Mouse (Mus musculus): ENCODE results near the gene Atxn2. TPM values are rescaled to one million over a fixed set of nuclear protein-coding genes. Genes with fewer than 3 reads are reported as not detected.

Gene Atxn2
- polyA plus RNA-seq, 1 experiment from 2014 or later = 40.6 TPM

DNA sequence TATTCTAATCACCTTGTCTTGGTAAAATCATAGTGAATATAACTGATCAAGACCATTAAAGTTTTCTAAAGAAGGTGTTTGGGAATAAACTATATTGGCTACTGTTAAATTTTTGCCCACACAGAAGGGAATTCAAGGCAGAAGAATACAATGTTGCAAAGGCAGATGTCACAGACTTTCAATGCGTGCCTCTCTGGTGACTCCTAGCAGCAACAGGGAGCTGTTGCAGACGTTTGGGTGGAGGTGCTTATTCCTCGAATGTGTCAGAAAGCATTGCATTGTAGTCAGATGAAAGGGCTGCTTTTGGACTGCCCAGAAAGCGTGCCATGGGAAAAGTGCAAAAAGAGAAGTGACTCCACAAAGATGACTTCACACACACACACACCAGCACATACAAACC is 71.3 kb downstream of the Atxn2 start:
- DNase-seq (ENCODE audit: low spot score) = no peak
- Histone ChIP-seq H3K36me3 (ENCODE audit: insufficient read depth, low read length) (peaks cover 11% of the 10 kb centered on the region), H3K4me3 (ENCODE audit: low read depth, low read length) (no peak overlapping the region), H3K27me3 (replicated peaks; ENCODE audit: insufficient read depth, low read length) (no peaks in the 10 kb centered on the region), H3K9ac (replicated peaks; ENCODE audit: low read depth) (no peak overlapping the region), H3K9me3 (ENCODE audit: low read length) (no peaks in the 10 kb centered on the region), H3K4me1 (ENCODE audit: insufficient read depth, low read depth, low read length) (no peaks in the 10 kb centered on the region), H3K27ac (ENCODE audit: low read length) (no peak overlapping the region), H3K4me2 (replicated peaks; ENCODE audit: low read depth, low read length) (no peak overlapping the region)
- ATAC-seq = no peak
- no peak for TF ChIP-seq EP300 (IDR thresholded peaks at IDR 0.05)
- peak; percentile 57 for TF ChIP-seq CTCF (IDR thresholded peaks at IDR 0.05)
- WGBS = 56% methylated on average over 4 of the region's 4 CpGs

DNA sequence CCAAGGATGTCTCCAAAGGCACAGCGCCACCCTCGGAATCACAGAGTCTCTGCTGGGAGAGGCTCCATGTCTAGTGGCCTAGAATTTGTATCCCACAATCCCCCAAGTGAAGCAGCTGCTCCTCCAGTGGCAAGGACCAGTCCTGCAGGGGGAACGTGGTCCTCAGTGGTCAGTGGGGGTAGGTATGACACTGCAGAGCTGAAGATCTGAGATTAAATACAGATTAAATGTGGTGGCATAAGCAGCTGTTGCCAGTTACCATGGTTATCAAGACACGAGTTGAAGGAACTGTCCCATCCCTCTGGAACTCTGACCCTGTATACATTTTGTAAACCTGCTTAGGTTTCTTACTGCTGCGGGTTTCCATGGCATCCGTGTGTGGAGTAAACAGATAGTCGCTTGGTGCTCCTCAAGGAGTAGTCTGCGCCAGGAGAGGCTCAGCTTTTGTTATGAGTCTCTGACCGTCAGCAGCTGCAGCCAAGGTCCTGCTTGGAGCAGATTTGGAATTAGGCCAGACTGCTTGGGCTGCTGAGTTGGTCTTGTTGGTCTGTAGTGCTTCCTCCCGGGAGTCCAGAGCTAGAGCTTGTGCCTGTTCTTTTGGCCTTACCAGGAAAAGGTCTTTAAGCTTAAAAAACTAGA is 72.8 kb downstream of the Atxn2 start:
- peak; percentile 86 for ATAC-seq
- peak; percentile 63 for TF ChIP-seq CTCF (IDR thresholded peaks at IDR 0.05)
- no peak for TF ChIP-seq EP300 (IDR thresholded peaks at IDR 0.05)
- Histone ChIP-seq H3K27me3 (replicated peaks; ENCODE audit: insufficient read depth, low read length) (no peaks in the 10 kb centered on the region), H3K9me3 (ENCODE audit: low read length) (no peaks in the 10 kb centered on the region), H3K27ac (ENCODE audit: low read length) (no peak overlapping the region), H3K9ac (replicated peaks; ENCODE audit: low read depth) (no peak overlapping the region), H3K36me3 (ENCODE audit: insufficient read depth, low read length) (peaks cover 6% of the 10 kb centered on the region; the same call in 1 of the 2 replicates), H3K4me1 (ENCODE audit: insufficient read depth, low read depth, low read length) (no peaks in the 10 kb centered on the region), H3K4me2 (replicated peaks; ENCODE audit: low read depth, low read length) (no peak overlapping the region), H3K4me3 (ENCODE audit: low read depth, low read length) (no peak overlapping the region)
- DNase-seq (ENCODE audit: low spot score) = peak; percentile 80
- WGBS = 47% methylated on average over 10 of the region's 10 CpGs

DNA sequence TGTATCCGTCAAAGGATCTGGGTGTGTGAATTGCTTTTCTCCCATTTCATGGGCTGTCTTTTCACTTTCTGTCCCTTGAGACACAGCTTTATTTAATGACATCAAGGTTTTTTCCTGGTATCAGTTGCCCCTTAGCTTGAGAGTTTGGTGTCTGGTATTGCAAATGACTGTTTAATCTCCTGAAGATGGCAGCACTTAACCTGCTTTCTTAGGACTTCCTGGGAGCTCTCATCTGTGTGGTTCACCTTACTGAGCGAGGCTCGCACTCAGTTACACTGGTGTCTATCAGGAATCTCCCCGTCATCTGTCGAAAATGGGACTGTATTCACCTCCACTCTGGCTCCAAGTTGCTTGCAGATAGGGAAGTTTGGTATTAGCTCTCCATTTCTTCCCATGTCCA is 79.9 kb downstream of the Atxn2 start:
- WGBS = 88% methylated on average over 5 of the region's 5 CpGs
- no peaks in the 10 kb centered on the region for H3K9me3 ChIP-seq (ENCODE audit: low read length)
- no peaks in the 10 kb centered on the region for H3K27me3 ChIP-seq (replicated peaks; ENCODE audit: insufficient read depth, low read length)
- H3K27ac ChIP-seq (ENCODE audit: low read length) = no peak overlapping the region
- no peak overlapping the region for H3K4me3 ChIP-seq (ENCODE audit: low read depth, low read length)
- no peak overlapping the region for H3K4me2 ChIP-seq (replicated peaks; ENCODE audit: low read depth, low read length)
- H3K4me1 ChIP-seq (ENCODE audit: insufficient read depth, low read depth, low read length) = no peaks in the 10 kb centered on the region
- no peak for TF ChIP-seq CTCF (IDR thresholded peaks at IDR 0.05)
- TF ChIP-seq EP300 (IDR thresholded peaks at IDR 0.05) = no peak
- no peak overlapping the region for H3K9ac ChIP-seq (replicated peaks; ENCODE audit: low read depth)
- ATAC-seq (no peak), DNase-seq (ENCODE audit: low spot score) (no peak)
- H3K36me3 ChIP-seq (ENCODE audit: insufficient read depth, low read length) = peaks cover 22% of the 10 kb centered on the region

DNA sequence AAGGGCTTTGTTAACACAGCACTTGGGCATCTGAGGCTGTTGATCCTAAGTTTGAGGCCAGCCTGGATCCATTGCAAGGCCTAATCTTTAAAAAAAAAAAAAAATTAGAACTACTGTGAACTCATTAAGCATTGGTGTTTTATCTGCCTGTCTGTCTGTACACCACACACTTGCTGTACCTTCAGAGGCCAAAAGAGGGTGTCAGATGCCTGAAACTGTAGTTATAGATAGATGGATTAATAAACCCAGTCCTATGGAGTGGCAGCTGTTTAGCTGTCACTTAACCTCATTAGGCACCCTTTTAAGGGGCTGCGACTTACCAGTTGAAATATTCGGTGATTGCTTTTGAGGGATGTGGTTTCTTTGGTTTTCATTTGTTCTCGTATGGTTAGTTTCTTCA is 84.7 kb downstream of the Atxn2 start:
- H3K36me3 ChIP-seq (ENCODE audit: insufficient read depth, low read length) = peaks cover 37% of the 10 kb centered on the region

DNA sequence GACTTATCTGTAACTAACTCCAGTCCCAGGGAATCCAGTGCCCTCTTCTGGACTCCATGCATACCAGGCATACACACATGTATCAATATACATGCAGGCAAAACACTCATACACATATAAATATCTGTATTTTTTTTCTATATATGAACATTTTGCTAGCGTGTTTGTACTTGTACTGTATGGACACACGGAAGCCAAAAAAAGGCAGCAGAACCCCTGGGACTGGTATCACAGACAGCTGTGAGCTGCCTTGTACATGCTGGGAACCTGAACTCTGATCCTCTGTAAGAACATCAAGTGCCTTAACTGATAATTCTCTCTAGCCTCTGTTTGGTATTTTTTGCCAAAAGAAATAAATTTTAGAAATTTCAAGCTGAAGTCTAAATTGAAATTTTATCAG is 87.3 kb downstream of the Atxn2 start:
- 95% methylated on average over 2 of the region's 2 CpGs for WGBS
- Histone ChIP-seq H3K27ac (ENCODE audit: low read length) (no peak overlapping the region), H3K4me1 (ENCODE audit: insufficient read depth, low read depth, low read length) (no peaks in the 10 kb centered on the region), H3K9ac (replicated peaks; ENCODE audit: low read depth) (no peak overlapping the region), H3K9me3 (ENCODE audit: low read length) (no peaks in the 10 kb centered on the region), H3K4me2 (replicated peaks; ENCODE audit: low read depth, low read length) (no peak overlapping the region), H3K4me3 (ENCODE audit: low read depth, low read length) (no peak overlapping the region), H3K27me3 (replicated peaks; ENCODE audit: insufficient read depth, low read length) (no peaks in the 10 kb centered on the region), H3K36me3 (ENCODE audit: insufficient read depth, low read length) (peaks cover 37% of the 10 kb centered on the region)
- ATAC-seq (no peak), DNase-seq (ENCODE audit: low spot score) (no peak)
- TF ChIP-seq CTCF (IDR thresholded peaks at IDR 0.05) (no peak), EP300 (IDR thresholded peaks at IDR 0.05) (no peak)

More for the DNA sequence above, 84.7 kb downstream of the Atxn2 start:
- WGBS = 83% methylated on average over 3 of the region's 3 CpGs
- H3K4me3 ChIP-seq (ENCODE audit: low read depth, low read length) = no peak overlapping the region
- H3K4me2 ChIP-seq (replicated peaks; ENCODE audit: low read depth, low read length) = no peak overlapping the region
- H3K9me3 ChIP-seq (ENCODE audit: low read length) = no peaks in the 10 kb centered on the region
- ATAC-seq (no peak), DNase-seq (ENCODE audit: low spot score) (no peak)
- no peaks in the 10 kb centered on the region for H3K4me1 ChIP-seq (ENCODE audit: insufficient read depth, low read depth, low read length)
- TF ChIP-seq EP300 (IDR thresholded peaks at IDR 0.05) = no peak
- peak; percentile 53 for TF ChIP-seq CTCF (IDR thresholded peaks at IDR 0.05)
- no peak overlapping the region for H3K27ac ChIP-seq (ENCODE audit: low read length)
- no peaks in the 10 kb centered on the region for H3K27me3 ChIP-seq (replicated peaks; ENCODE audit: insufficient read depth, low read length)
- no peak overlapping the region for H3K9ac ChIP-seq (replicated peaks; ENCODE audit: low read depth)

DNA sequence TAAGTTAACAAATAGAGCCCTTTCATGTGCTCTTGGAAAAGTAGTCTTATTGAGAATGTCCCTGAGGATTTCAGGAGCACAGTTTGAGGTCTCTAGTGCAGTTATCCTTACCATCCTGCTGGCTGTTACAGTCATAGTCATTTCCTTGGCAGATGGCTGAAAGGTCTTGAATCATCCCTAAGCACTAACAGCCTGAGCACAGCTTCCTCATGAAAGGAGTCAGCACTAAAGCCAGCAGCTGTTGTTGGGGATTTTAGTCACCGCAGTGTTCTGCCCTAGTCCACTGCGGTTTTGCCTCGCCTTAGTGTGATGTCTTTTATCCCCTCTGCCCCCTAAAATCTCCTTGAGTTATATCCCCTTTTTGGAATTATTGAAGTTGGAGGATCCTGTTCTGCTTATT is 96.0 kb downstream of the Atxn2 start:
- Histone ChIP-seq H3K36me3 (ENCODE audit: insufficient read depth, low read length) (peaks cover 32% of the 10 kb centered on the region), H3K9me3 (ENCODE audit: low read length) (no peaks in the 10 kb centered on the region), H3K4me3 (ENCODE audit: low read depth, low read length) (no peak overlapping the region), H3K4me1 (ENCODE audit: insufficient read depth, low read depth, low read length) (no peaks in the 10 kb centered on the region), H3K27ac (ENCODE audit: low read length) (no peak overlapping the region), H3K27me3 (replicated peaks; ENCODE audit: insufficient read depth, low read length) (no peaks in the 10 kb centered on the region), H3K4me2 (replicated peaks; ENCODE audit: low read depth, low read length) (no peak overlapping the region), H3K9ac (replicated peaks; ENCODE audit: low read depth) (no peak overlapping the region)
- ATAC-seq (no peak), DNase-seq (ENCODE audit: low spot score) (no peak)
- 93% methylated on average over 3 of the region's 3 CpGs for WGBS
- TF ChIP-seq CTCF (IDR thresholded peaks at IDR 0.05) (no peak), EP300 (IDR thresholded peaks at IDR 0.05) (no peak)

DNA sequence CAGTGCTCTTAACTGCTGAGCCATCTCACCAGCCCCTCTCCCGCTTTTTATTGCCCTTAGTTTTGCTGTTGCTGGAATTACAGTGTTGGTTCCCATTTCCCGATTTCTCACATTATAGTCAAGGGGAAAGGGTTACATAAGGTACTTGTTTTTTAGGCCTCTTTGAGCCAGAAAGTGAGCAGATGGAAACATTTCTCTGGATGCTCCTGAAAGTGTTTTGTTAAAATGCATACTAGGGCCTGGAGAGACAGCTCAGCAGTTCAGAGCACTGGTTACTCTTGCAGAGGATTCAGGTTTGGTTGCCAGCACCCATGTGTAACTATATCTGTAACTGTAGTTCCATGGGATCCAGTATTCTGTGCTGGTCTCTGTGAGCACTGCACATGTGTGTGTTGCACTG is 97.1 kb downstream of the Atxn2 start:
- no peaks in the 10 kb centered on the region for H3K4me1 ChIP-seq (ENCODE audit: insufficient read depth, low read depth, low read length)
- ATAC-seq = no peak
- no peak overlapping the region for H3K9ac ChIP-seq (replicated peaks; ENCODE audit: low read depth)
- peaks cover 38% of the 10 kb centered on the region for H3K36me3 ChIP-seq (ENCODE audit: insufficient read depth, low read length)
- no peak for TF ChIP-seq EP300 (IDR thresholded peaks at IDR 0.05)
- TF ChIP-seq CTCF (IDR thresholded peaks at IDR 0.05) = no peak
- no peak overlapping the region for H3K4me3 ChIP-seq (ENCODE audit: low read depth, low read length)
- H3K27ac ChIP-seq (ENCODE audit: low read length) = no peak overlapping the region
- H3K4me2 ChIP-seq (replicated peaks; ENCODE audit: low read depth, low read length) = no peak overlapping the region
- 96% methylated on average over 2 of the region's 2 CpGs for WGBS
- no peaks in the 10 kb centered on the region for H3K9me3 ChIP-seq (ENCODE audit: low read length)
- no peak for DNase-seq (ENCODE audit: low spot score)
- H3K27me3 ChIP-seq (replicated peaks; ENCODE audit: insufficient read depth, low read length) = no peaks in the 10 kb centered on the region
